Mouse (Mus musculus) left cerebral cortex, adult 2 months (tissue): Measurements from ENCODE around the gene Taf15. TPM values are rescaled to one million over a fixed set of nuclear protein-coding genes. Genes with fewer than 3 reads are reported as not detected.
"Not testable (repeated sequence)": the region's sequence is repeated elsewhere in the genome, so short reads cannot be mapped to it uniquely, and the experiment has no call there.

Experiments
- DNase-seq, 2 experiments: peaks; one replicate each; pipeline ENCODE4 v3.0.0; 2021 to 2022; ENCODE audit warnings: low spot score in 2 of 2, mixed read lengths in 1 of 2; ENCODE audit errors: extremely low spot score in 1 of 2
- H3K27ac ChIP-seq: fragments of 200-600 bp; 2 replicates; pipeline ENCODE4 v1.8.1; 2022
- H3K4me3 ChIP-seq: fragments of 200-600 bp; 2 replicates; pipeline ENCODE4 v1.8.1; 2022
- CTCF ChIP-seq: fragments of 200-600 bp; IDR thresholded peaks from 2 replicates; pipeline ENCODE4 v1.8.1; 2022; ENCODE audit warnings: antibody characterized with exemption, mild to moderate bottlenecking, moderate library complexity
- intact Hi-C: fragments of 180-260 bp; cut with DNase I; formaldehyde crosslinking; loops from one replicate; pipeline ENCODE4 v1.15.1; 2025
- total RNA-seq, 2 experiments: library from RNA; stranded (reverse); gene quantifications; 2 replicates each; pipeline ENCODE4 v1.2.3; 2021

Gene Taf15
- total RNA-seq, 2 experiments from 2014 or later, result 71.9 to 74.1 TPM

GRCm38 (mm10) chr11:83518371-83518770, 45.5 kb downstream of the Taf15 start:
- intact Hi-C loops, result no loop called here
- no peak overlapping the region for H3K27ac ChIP-seq
- DNase-seq, result no peak
- TF ChIP-seq CTCF, result no peak
- no peak overlapping the region for H3K4me3 ChIP-seq

DNA sequence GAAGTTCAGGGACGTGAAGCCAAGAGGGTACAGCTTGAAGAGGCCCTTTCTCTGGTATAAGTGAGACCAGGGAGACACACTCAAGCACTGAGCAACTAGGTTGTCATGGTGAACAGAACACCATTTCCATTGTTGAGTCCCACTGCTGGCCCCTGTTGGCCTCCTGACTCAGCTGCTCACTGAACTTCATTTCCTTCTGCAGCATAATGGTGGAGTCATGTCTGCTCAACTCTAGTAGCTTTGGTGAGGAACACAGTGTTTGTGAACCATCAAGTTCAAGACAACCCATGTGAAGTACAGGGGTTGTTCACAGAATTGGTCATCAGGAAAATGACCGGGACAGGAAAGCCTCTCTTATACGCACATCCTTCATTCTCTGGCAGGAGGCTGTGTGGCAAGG, 49.2 kb downstream of the Taf15 start, which contains the start of gene Heatr9:
TSS of gene Heatr9 (minus strand) at position 101 of the 400 bp plus-strand sequence.
- Histone ChIP-seq H3K4me3 (no peak within 1 kb of the TSS), H3K27ac (no peak within 1 kb of the TSS)
- no peak for DNase-seq
- intact Hi-C loops, result no loop called here
- TF ChIP-seq CTCF, result no peak

GRCm38 (mm10) chr11:83529024-83529423, 56.1 kb downstream of the Taf15 start:
- H3K4me3 ChIP-seq, result no peak overlapping the region
- H3K27ac ChIP-seq, result no peak overlapping the region
- no peak for TF ChIP-seq CTCF
- intact Hi-C loops, result no loop called here
- peak in 1 of 2 experiments; percentile 23 for DNase-seq

GRCm38 (mm10) chr11:83530360-83530759, 57.5 kb downstream of the Taf15 start, which contains the start of gene Ccl5:
Gene Ccl5, minus strand, starts transcription at chr11:83530518.
- Histone ChIP-seq H3K27ac (no peak within 1 kb of the TSS), H3K4me3 (no peak within 1 kb of the TSS)
- intact Hi-C loops, result no loop called here
- no peak for DNase-seq
- no peak for TF ChIP-seq CTCF

DNA sequence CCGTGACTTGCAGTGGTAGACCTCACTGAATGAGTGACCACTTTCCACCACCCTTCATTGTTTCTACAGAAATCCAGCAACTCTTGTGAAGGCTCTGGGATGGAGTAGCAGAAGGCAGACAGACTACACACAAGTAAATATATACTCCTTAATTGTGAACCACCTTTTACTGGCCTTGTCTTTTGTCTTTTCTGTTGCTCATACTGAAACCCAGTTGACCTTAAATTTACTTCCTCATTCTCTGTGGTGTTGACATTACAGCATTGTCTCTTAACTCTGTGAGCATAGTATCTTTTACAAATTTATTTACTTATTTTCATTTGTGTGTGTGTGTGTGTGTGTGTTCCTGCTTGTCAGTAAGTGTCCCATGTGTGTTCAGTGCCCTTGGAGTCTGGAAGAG, 60.3 kb downstream of the Taf15 start:
- H3K27ac ChIP-seq, result no peak overlapping the region
- DNase-seq, result no peak
- no peak overlapping the region for H3K4me3 ChIP-seq
- TF ChIP-seq CTCF, result no peak
- intact Hi-C loops, result no loop called here

GRCm38 (mm10) chr11:83534143-83534542, 61.3 kb downstream of the Taf15 start:
- H3K4me3 ChIP-seq, result no peak overlapping the region
- intact Hi-C loops, result no loop called here
- TF ChIP-seq CTCF, result no peak
- DNase-seq, result no peak
- H3K27ac ChIP-seq, result no peak overlapping the region

DNA sequence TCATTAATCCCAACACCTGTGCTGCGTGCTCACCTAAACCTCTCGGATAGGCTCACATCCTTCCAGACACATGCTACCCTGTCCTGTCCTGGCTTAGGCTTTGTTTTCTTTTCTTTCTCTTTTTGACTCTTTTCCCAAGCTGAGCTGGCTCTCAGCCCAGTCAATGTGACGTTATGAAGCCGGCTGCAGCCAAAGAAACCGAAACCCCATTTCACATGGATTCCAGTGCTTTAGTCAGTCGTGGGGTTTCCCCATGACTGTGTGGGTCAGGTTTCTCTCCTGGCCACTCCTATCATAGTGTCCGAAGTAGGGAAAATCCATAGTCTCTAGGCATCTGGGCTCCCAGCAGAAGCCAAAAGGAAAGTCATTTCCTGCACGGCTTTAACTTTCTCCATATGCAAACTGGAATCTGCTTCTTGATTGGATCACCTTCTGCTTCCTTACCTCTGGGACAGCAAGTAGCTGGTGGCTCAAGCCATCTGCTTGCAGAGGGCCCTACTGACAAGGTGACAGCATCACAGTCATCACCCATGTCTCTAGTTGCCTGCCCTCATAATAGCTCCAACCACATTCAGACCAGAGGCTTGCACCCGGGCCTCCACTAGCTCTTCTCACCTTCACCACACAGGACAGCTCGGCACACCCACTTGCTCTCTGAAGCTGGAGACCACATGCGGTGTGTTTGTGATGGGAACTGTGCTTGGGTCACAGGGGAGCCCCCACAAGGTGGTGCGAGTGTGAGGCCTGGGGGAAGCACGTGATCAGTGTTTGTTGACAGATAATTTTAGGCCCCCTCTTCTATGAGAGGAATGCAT, 61.9 kb downstream of the Taf15 start:
- no peak overlapping the region for H3K27ac ChIP-seq
- peak; percentile 36 to 49 for DNase-seq
- TF ChIP-seq CTCF, result no peak
- H3K4me3 ChIP-seq, result peak overlapping the region; percentile 7; the same call in 1 of the 2 replicates
- intact Hi-C loops, result no loop called here

DNA sequence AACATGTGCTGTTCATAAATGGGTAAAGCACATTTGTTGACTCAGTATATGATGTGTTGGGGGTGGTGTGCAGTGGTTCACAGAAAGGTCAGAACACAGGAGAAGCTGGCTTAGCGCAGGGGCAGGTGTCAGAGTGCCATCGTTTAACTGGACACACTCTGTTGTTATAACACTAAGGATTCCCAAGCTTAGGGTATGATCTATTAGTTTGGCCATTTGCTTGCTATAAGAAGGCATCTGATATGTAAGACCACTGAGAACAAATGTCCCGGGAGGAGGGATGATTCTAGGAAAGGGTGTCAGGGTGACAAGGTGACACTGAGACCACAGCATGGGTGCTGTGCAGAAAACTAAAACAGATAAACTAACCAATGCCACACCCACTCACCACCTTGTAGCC, 63.9 kb downstream of the Taf15 start:
- no peak overlapping the region for H3K27ac ChIP-seq
- H3K4me3 ChIP-seq, result no peak overlapping the region
- intact Hi-C loops, result no loop called here
- no peak for DNase-seq
- TF ChIP-seq CTCF, result no peak

DNA sequence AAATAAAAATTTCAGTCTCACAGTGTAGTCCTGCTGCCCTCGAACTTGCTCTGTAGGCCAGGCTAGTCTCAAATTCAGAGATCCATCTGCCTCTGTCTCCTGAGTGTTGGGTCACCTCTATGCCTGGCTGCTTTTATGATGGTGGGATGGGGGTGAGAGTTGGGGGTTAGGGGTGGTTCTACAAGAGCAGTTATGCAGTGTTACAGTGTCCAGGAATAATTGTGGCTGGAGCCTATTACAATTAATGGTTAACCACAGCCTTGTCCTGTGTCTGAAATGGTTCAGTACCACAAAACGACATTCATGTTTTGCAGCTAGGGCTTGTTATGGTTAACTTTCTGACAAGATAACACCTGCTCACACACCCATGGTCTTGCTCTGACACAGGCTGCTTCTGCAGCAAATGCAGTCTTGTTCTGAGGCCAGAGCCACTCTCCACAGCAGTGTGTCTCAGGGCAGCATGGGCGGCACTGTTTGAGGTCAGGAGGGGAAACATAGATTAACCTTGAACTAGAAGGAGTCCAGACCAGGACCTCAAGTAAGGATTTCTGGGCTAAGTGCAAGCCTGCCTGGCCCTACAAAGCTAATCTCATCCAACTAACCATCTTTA, 65.9 kb downstream of the Taf15 start:
- DNase-seq, result no peak
- Histone ChIP-seq H3K27ac (no peak overlapping the region), H3K4me3 (no peak overlapping the region)
- TF ChIP-seq CTCF, result no peak
- intact Hi-C loops, result no loop called here

- Histone ChIP-seq H3K4me3 (no peak overlapping the region), H3K27ac (no peak overlapping the region)
- no peak for DNase-seq
- no peak for TF ChIP-seq CTCF
- intact Hi-C loops, result no loop called here
These were observed 68.0 kb downstream of the Taf15 start for GRCm38 (mm10) chr11:83540931-83541330.

DNA sequence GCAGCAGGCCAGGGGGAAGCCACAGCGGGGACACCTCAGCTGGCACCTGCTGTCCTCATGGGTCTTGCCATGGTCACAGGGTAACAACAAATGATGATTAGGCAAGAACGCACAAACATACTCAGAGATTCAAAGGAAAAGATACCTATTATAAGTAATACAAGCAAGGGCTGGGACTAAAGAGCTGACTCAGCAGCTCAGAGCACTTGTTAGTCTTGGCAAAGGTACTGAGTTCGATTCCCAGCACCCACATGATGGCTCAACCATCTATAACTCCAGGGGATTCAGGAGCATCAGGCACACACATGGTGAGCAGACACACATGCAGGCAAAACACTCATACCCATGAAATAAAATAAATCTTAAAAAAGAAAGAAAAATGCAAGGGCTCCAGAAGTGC, 68.5 kb downstream of the Taf15 start:
- H3K27ac ChIP-seq, result no peak overlapping the region
- DNase-seq, result no peak
- no peak overlapping the region for H3K4me3 ChIP-seq
- intact Hi-C loops, result no loop called here
- no peak for TF ChIP-seq CTCF

- H3K27ac ChIP-seq, result no peak overlapping the region
- no peak overlapping the region for H3K4me3 ChIP-seq
- DNase-seq, result no peak
- intact Hi-C loops, result no loop called here
- no peak for TF ChIP-seq CTCF
These were observed 71.3 kb downstream of the Taf15 start for GRCm38 (mm10) chr11:83544214-83544613.

- no peak for TF ChIP-seq CTCF
- no peak overlapping the region for H3K27ac ChIP-seq
- no peak for DNase-seq
- intact Hi-C loops, result no loop called here
- no peak overlapping the region for H3K4me3 ChIP-seq
These were observed 77.3 kb downstream of the Taf15 start for GRCm38 (mm10) chr11:83550186-83550632.

DNA sequence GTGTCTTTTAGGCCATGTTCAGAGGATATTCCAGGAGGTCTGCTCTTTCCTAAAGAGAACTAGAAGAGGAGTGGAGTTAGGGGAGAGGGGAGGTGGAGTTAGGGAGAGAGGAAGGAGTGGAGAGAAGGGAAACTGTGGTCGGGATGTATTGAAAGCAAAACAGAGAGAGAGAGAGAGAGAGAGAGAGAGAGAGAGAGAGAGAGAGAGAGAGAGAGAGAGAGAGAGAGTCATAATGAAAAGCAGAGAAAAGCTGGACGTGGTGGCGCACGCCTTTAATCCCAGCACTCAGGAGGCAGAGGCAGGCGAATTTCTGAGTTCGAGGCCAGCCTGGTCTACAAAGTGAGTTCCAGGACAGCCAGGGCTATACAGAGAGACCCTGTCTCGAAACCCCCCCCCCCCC, 78.2 kb downstream of the Taf15 start:
- H3K4me3 ChIP-seq, intact Hi-C loops, H3K27ac ChIP-seq, DNase-seq: not testable (repeated sequence)
